Mouse (Mus musculus): ENCODE results near the gene Castor1. TPM values are rescaled to one million over a fixed set of nuclear protein-coding genes. Genes with fewer than 3 reads are reported as not detected.

Castor1 gene
- total and polyA plus RNA-seq, 3 experiments = 4.7 to 23.7 (median 13.0) TPM

GRCm38 (mm10) chr11:4264066-4264465 is 46.0 kb downstream of the Castor1 start:
- Histone ChIP-seq H3K9ac (ENCODE audit: insufficient read depth, low read depth) (no peak overlapping the region), H3K79me2 (replicated peaks; ENCODE audit: control insufficient read depth, extremely low read depth, insufficient read depth, poor library complexity, severe bottlenecking) (no peaks in the 10 kb centered on the region), H3K27ac (ENCODE audit: insufficient read depth, low read depth) (no peak overlapping the region), H3K4me3 (replicated peaks in 1 of 3; ENCODE audit: low read depth in 2 of 3, low read length in 2 of 3, poor library complexity in 1 of 3) (no peak overlapping the region), H3K27me3 (replicated peaks) (peaks cover 50% of the 10 kb centered on the region), H3K4me1 (ENCODE audit: control insufficient read depth in 1 of 2, insufficient read depth in 2 of 2) (peaks cover 33 to 73% of the 10 kb centered on the region in 2 experiments), H3K36me3 (replicated peaks in 1 of 2; ENCODE audit: control insufficient read depth in 1 of 2, insufficient read depth in 1 of 2, low read length in 1 of 2) (no peaks in the 10 kb centered on the region), H3K4me2 (ENCODE audit: insufficient read depth, low read depth, poor library complexity, severe bottlenecking) (no peak overlapping the region), H3K9me3 (replicated peaks; ENCODE audit: low read length) (no peaks in the 10 kb centered on the region)
- DNase-seq (ENCODE audit: extremely low read depth) = no peak
- in situ Hi-C loops (cut with MboI; ENCODE audit: low pct_ligation_motif_present, low pct_unique_long_range_greater_than_20kb, low sequenced_read_pairs) = loop anchor here (25.0 kb wide), 1 partner anchor 573 kb away; the partner anchor contains the start of gene Nf2
- dilution Hi-C loops (cut with MboI; ENCODE audit: extremely low pct_ligation_motif_present, extremely low pct_unique_long_range_greater_than_20kb, low sequenced_read_pairs) = no loop called here
- TF ChIP-seq HCFC1 (IDR thresholded peaks at IDR 0.05; ENCODE audit: low read depth, low read length) (no peak), IRF4 (IDR thresholded peaks at IDR 0.05; ENCODE audit: low read depth, low read length) (no peak), MAFK (IDR thresholded peaks at IDR 0.05; ENCODE audit: insufficient replicate concordance, low read length) (no peak), POLR2AphosphoS2 (IDR thresholded peaks at IDR 0.05; ENCODE audit: low read depth, low read length) (no peak), SIN3A (IDR thresholded peaks at IDR 0.05; ENCODE audit: low read length) (no peak), TCF12 (IDR thresholded peaks at IDR 0.05; ENCODE audit: low read depth, low read length) (no peak), CHD1 (IDR thresholded peaks at IDR 0.05; ENCODE audit: low read depth, low read length) (no peak)

GRCm38 (mm10) chr11:4266271-4267201 is 48.5 kb downstream of the Castor1 start:
- Histone ChIP-seq H3K79me2 (replicated peaks; ENCODE audit: control insufficient read depth, extremely low read depth, insufficient read depth, poor library complexity, severe bottlenecking) (no peaks in the 10 kb centered on the region), H3K4me3 (replicated peaks in 1 of 3; ENCODE audit: low read depth in 2 of 3, low read length in 2 of 3, poor library complexity in 1 of 3) (peak overlapping the region; percentile 34 to 65 (median 35)), H3K4me2 (ENCODE audit: insufficient read depth, low read depth, poor library complexity, severe bottlenecking) (peak overlapping the region; percentile 93), H3K27me3 (replicated peaks) (peaks cover 52% of the 10 kb centered on the region), H3K9me3 (replicated peaks; ENCODE audit: low read length) (no peaks in the 10 kb centered on the region), H3K36me3 (replicated peaks in 1 of 2; ENCODE audit: control insufficient read depth in 1 of 2, insufficient read depth in 1 of 2, low read length in 1 of 2) (no peaks in the 10 kb centered on the region), H3K4me1 (ENCODE audit: control insufficient read depth in 1 of 2, insufficient read depth in 2 of 2) (peaks cover 24 to 64% of the 10 kb centered on the region in 2 experiments), H3K27ac (ENCODE audit: insufficient read depth, low read depth) (no peak overlapping the region), H3K9ac (ENCODE audit: insufficient read depth, low read depth) (peak overlapping the region; percentile 64)
- no peak for DNase-seq (ENCODE audit: extremely low read depth)
- dilution Hi-C loops (cut with MboI; ENCODE audit: extremely low pct_ligation_motif_present, extremely low pct_unique_long_range_greater_than_20kb, low sequenced_read_pairs) (no loop called here), in situ Hi-C loops (cut with MboI; ENCODE audit: low pct_ligation_motif_present, low pct_unique_long_range_greater_than_20kb, low sequenced_read_pairs) (loop anchor here (5.0 to 25.0 kb wide), 2 partner anchors 51 to 571 kb away; partner anchors contain the start of gene Nf2)
- no peak for TF ChIP-seq EP300 (IDR thresholded peaks at IDR 0.05; ENCODE audit: low read length)
- no peak for TF ChIP-seq TBP (conservative IDR thresholded peaks at IDR 0.05; ENCODE audit: low read depth, low read length)
- peak; percentile 56 for TF ChIP-seq ETS1 (conservative IDR thresholded peaks at IDR 0.05; ENCODE audit: low read depth, low read length)
- no peak for TF ChIP-seq ZNF384 (IDR thresholded peaks at IDR 0.05; ENCODE audit: low read depth, low read length)
- TF ChIP-seq CTCF (conservative IDR thresholded peaks at IDR 0.05 in 1 of 2, IDR thresholded peaks at IDR 0.05 in 1 of 2; ENCODE audit: low read depth in 2 of 2, low read length in 2 of 2) = peak in 1 of 2 experiments; percentile 34; a peak in 2 of 4 replicates
- TF ChIP-seq NRF1 (IDR thresholded peaks at IDR 0.05; ENCODE audit: low read depth, low read length) = peak; percentile 51; the same call in 1 of the 2 replicates
- TF ChIP-seq ZKSCAN1 (IDR thresholded peaks at IDR 0.05; ENCODE audit: borderline replicate concordance, low read depth, low read length) = no peak
- peak; percentile 51; the same call in 1 of the 2 replicates for TF ChIP-seq MEF2A (IDR thresholded peaks at IDR 0.05; ENCODE audit: borderline replicate concordance, low read depth, low read length)
- 0 out of 2 replicates have a peak, but pooled peaks have one; percentile 38 for TF ChIP-seq CHD2 (IDR thresholded peaks at IDR 0.05; ENCODE audit: low read length)
- peak; percentile 60; the same call in 1 of the 2 replicates for TF ChIP-seq MXI1 (IDR thresholded peaks at IDR 0.05; ENCODE audit: low read depth, low read length)
- peak; percentile 92 for TF ChIP-seq UBTF (IDR thresholded peaks at IDR 0.05; ENCODE audit: low read depth, low read length)
- TF ChIP-seq HCFC1 (IDR thresholded peaks at IDR 0.05; ENCODE audit: low read depth, low read length) = peak; percentile 19; the same call in 1 of the 2 replicates
- 0 out of 2 replicates have a peak, but pooled peaks have one; percentile 20 for TF ChIP-seq RCOR1 (conservative IDR thresholded peaks at IDR 0.05; ENCODE audit: low read depth, low read length)
- TF ChIP-seq ELF1 (IDR thresholded peaks at IDR 0.05; ENCODE audit: low read depth, low read length) = 0 out of 2 replicates have a peak, but pooled peaks have one; percentile 16
- TF ChIP-seq BHLHE40 (IDR thresholded peaks at IDR 0.05; ENCODE audit: low read depth, low read length) = 0 out of 2 replicates have a peak, but pooled peaks have one; percentile 2
